Mouse (Mus musculus) liver, embryonic 11.5 days (tissue): ENCODE measurements at regions not wholly inside any gene's neighbourhood (a gene's known extent, or its start where the extent isn't known, plus 50 kb on each side); places are given as distances from the start of the nearest gene placed in this dataset.

Experiments
- ATAC-seq: fragments of 200-750 bp; cut with Nextera tagmentation; replicated peaks from 2 replicates; pipeline ENCODE4 v1.8.0; 2017; ENCODE audit warnings: moderate number of reproducible peaks, mild to moderate bottlenecking, moderate TSS enrichment, moderate library complexity; ENCODE audit not compliant: low FRiP score
- DNase-seq: peaks from one replicate; pipeline ENCODE4 v3.0.0-alpha.2; 2017; ENCODE audit warnings: low spot score
- H3K27ac ChIP-seq: fragments of 300-500 bp; sonication (generic); 2 replicates; pipeline ENCODE4 v1.5.1; 2014; ENCODE audit warnings: mild to moderate bottlenecking, low read depth, low read length, control low read depth
- H3K27me3 ChIP-seq: fragments of 300-500 bp; sonication (generic); replicated peaks from 2 replicates; pipeline ENCODE4 v1.6.1; 2014; ENCODE audit warnings: low read length, mixed read lengths; ENCODE audit not compliant: control insufficient read depth, insufficient read depth
- H3K36me3 ChIP-seq: fragments of 300-500 bp; sonication (generic); 2 replicates; pipeline ENCODE4 v1.6.1; 2014; ENCODE audit warnings: mild to moderate bottlenecking, low read length, moderate library complexity, mixed read lengths; ENCODE audit not compliant: control insufficient read depth, insufficient read depth
- H3K4me1 ChIP-seq: fragments of 300-500 bp; sonication (generic); replicated peaks from 2 replicates; pipeline ENCODE4 v1.6.1; 2014; ENCODE audit warnings: low read length, mixed read lengths; ENCODE audit not compliant: control insufficient read depth, insufficient read depth
- H3K4me2 ChIP-seq: fragments of 300-500 bp; sonication (generic); 2 replicates; pipeline ENCODE4 v1.6.1; 2014; ENCODE audit warnings: mild to moderate bottlenecking, control low read depth, moderate library complexity
- H3K4me3 ChIP-seq: fragments of 300-500 bp; sonication (generic); 2 replicates; pipeline ENCODE4 v1.5.1; 2014; ENCODE audit warnings: low read depth, low read length, control low read depth
- H3K9ac ChIP-seq: fragments of 300-500 bp; sonication (generic); 2 replicates; pipeline ENCODE4 v1.6.1; 2014; ENCODE audit warnings: low read depth, low read length, control low read depth
- H3K9me3 ChIP-seq: fragments of 300-500 bp; sonication (generic); 2 replicates; pipeline ENCODE4 v1.6.1; 2016; ENCODE audit warnings: low read length, inconsistent platforms, mixed read lengths; ENCODE audit not compliant: control insufficient read depth
- WGBS: fragments of 180-500 bp; shearing (Covaris S2); extraction: QIAGEN DNeasy Blood & Tissue Kit; methylation state at CpG from one replicate; pipeline ENCODE4 v1.1.7; 2014; 5-methylcytosine and 5-hydroxymethylcytosine counted together

GRCm38 (mm10) chr12:9165367-9165940 is 135.7 kb downstream of the Ttc32 start:
- WGBS: 76% methylated on average over 4 of the region's 4 CpGs
- H3K4me3 ChIP-seq: no peak overlapping the region
- no peaks in the 10 kb centered on the region for H3K4me1 ChIP-seq
- H3K9ac ChIP-seq: no peak overlapping the region
- no peaks in the 10 kb centered on the region for H3K9me3 ChIP-seq
- no peak overlapping the region for H3K4me2 ChIP-seq
- H3K27me3 ChIP-seq: no peaks in the 10 kb centered on the region
- no peak overlapping the region for H3K27ac ChIP-seq
- H3K36me3 ChIP-seq: no peaks in the 10 kb centered on the region
- ATAC-seq (no peak), DNase-seq (no peak)

GRCm38 (mm10) chr12:9166218-9166908 is 136.6 kb downstream of the Ttc32 start:
- no peak overlapping the region for H3K4me3 ChIP-seq
- H3K36me3 ChIP-seq: no peaks in the 10 kb centered on the region
- no peak overlapping the region for H3K4me2 ChIP-seq
- ATAC-seq (no peak; the same call in 1 of the 2 replicates), DNase-seq (peak; percentile 50)
- no peaks in the 10 kb centered on the region for H3K4me1 ChIP-seq
- H3K27ac ChIP-seq: no peak overlapping the region
- no peak overlapping the region for H3K9ac ChIP-seq
- H3K27me3 ChIP-seq: no peaks in the 10 kb centered on the region
- WGBS: 55% methylated on average over 10 of the region's 10 CpGs
- no peaks in the 10 kb centered on the region for H3K9me3 ChIP-seq

GRCm38 (mm10) chr12:9169008-9169407 is 139.2 kb downstream of the Ttc32 start:
- Histone ChIP-seq H3K4me3 (no peak overlapping the region), H3K9me3 (no peaks in the 10 kb centered on the region), H3K4me1 (no peaks in the 10 kb centered on the region), H3K27me3 (no peaks in the 10 kb centered on the region), H3K36me3 (no peaks in the 10 kb centered on the region), H3K27ac (no peak overlapping the region), H3K9ac (no peak overlapping the region), H3K4me2 (no peak overlapping the region)
- WGBS: 63% methylated on average over 3 of the region's 3 CpGs
- peak; percentile 57 for ATAC-seq
- DNase-seq: no peak

GRCm38 (mm10) chr12:9173680-9174079 is 143.9 kb downstream of the Ttc32 start:
- H3K4me3 ChIP-seq: no peak overlapping the region
- no peaks in the 10 kb centered on the region for H3K27me3 ChIP-seq
- no peaks in the 10 kb centered on the region for H3K36me3 ChIP-seq
- no peak overlapping the region for H3K4me2 ChIP-seq
- H3K9ac ChIP-seq: no peak overlapping the region
- ATAC-seq (no peak), DNase-seq (no peak)
- WGBS: 11% methylated on average over 1 of the region's 1 CpGs
- H3K4me1 ChIP-seq: no peaks in the 10 kb centered on the region
- H3K27ac ChIP-seq: no peak overlapping the region
- H3K9me3 ChIP-seq: no peaks in the 10 kb centered on the region

- Histone ChIP-seq H3K36me3 (no peaks in the 10 kb centered on the region), H3K4me3 (no peak overlapping the region), H3K4me1 (no peaks in the 10 kb centered on the region), H3K4me2 (no peak overlapping the region), H3K27ac (no peak overlapping the region), H3K9me3 (no peaks in the 10 kb centered on the region), H3K27me3 (no peaks in the 10 kb centered on the region), H3K9ac (no peak overlapping the region)
- DNase-seq: no peak
- no peak for ATAC-seq
- 60% methylated on average over 9 of the region's 9 CpGs for WGBS
Measured at GRCm38 (mm10) chr12:9174327-9174726, 144.5 kb downstream of the Ttc32 start.

GRCm38 (mm10) chr12:9176198-9176597 is 146.4 kb downstream of the Ttc32 start:
- ATAC-seq: no peak
- no peak overlapping the region for H3K4me2 ChIP-seq
- no peaks in the 10 kb centered on the region for H3K27me3 ChIP-seq
- H3K9ac ChIP-seq: no peak overlapping the region
- no peaks in the 10 kb centered on the region for H3K36me3 ChIP-seq
- H3K4me1 ChIP-seq: no peaks in the 10 kb centered on the region
- no peak overlapping the region for H3K27ac ChIP-seq
- H3K4me3 ChIP-seq: no peak overlapping the region
- no peaks in the 10 kb centered on the region for H3K9me3 ChIP-seq
- DNase-seq: no peak
- WGBS: 53% methylated on average over 2 of the region's 2 CpGs

DNA sequence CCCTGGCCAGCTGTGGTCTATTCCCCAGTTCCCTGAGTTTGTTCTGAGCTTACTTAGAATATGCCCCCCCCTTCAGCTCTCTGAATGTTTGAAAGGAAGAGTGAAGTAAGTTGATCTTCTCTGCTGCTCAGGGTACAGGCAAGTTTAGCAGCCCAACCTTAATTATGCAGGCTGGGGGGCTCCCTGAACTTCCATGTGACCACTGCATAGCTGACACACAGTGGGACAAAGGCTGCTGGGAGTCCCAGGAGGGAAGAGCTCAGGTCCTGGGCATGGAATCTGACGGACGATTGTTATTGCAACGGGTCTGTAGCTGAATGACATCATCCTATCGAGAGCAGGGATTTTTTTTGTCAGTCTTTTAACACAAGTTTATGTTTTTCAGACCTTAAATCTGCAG is 148.8 kb downstream of the Ttc32 start:
- Histone ChIP-seq H3K9ac (no peak overlapping the region), H3K4me3 (no peak overlapping the region), H3K36me3 (no peaks in the 10 kb centered on the region), H3K4me2 (no peak overlapping the region), H3K27me3 (no peaks in the 10 kb centered on the region), H3K27ac (no peak overlapping the region), H3K9me3 (no peaks in the 10 kb centered on the region), H3K4me1 (no peaks in the 10 kb centered on the region)
- no peak for DNase-seq
- 56% methylated on average over 4 of the region's 4 CpGs for WGBS
- ATAC-seq: no peak

DNA sequence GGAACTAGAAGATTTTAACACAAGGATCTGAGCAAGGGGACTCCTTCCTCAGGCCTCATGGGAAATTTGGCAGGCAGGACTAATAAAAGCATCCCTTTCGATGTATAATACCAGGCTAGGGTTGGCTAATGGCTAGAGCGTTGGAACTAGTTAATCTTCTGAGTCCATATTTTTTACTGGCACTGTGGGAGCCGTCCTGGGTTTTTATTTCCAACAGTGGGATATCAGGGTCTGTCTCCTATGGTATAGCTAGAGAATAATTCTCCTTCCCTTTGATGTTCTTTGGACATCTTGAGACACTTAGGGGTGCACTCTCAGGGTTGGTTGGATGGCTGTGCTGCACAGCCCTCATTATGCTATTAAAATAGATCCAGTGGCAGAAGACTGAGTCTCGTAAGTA is 150.9 kb downstream of the Ttc32 start:
- ATAC-seq: no peak

DNA sequence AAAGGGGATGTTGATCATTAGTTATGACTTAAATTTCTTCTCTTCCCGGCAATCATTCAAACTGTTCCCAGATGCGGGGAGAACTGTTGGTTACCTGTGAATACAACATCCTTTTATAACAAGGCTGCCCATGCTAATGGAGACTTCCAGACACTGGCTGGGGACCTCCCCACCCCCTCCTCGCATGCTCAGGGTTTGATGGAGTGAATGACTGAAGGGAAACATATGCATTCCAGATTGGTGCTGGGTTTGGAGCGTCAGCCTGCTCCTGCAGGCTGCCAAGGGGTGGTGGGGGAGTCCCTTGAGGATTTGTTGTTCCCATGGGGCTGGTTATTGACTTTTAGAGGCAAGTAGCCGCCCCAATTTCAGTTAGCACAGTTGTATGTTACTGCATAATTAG is 161.9 kb downstream of the Ttc32 start:
- Histone ChIP-seq H3K4me3 (no peak overlapping the region), H3K9me3 (no peaks in the 10 kb centered on the region), H3K27me3 (no peaks in the 10 kb centered on the region), H3K4me2 (no peak overlapping the region), H3K27ac (no peak overlapping the region), H3K4me1 (no peaks in the 10 kb centered on the region), H3K36me3 (no peaks in the 10 kb centered on the region), H3K9ac (no peak overlapping the region)
- ATAC-seq (no peak), DNase-seq (no peak)
- WGBS: 71% methylated on average over 5 of the region's 5 CpGs

More for the DNA sequence above, 150.9 kb downstream of the Ttc32 start:
- Histone ChIP-seq H3K4me3 (no peak overlapping the region), H3K4me2 (no peak overlapping the region), H3K27ac (no peak overlapping the region), H3K36me3 (no peaks in the 10 kb centered on the region), H3K27me3 (no peaks in the 10 kb centered on the region), H3K9me3 (no peaks in the 10 kb centered on the region), H3K4me1 (no peaks in the 10 kb centered on the region), H3K9ac (no peak overlapping the region)
- DNase-seq: no peak
- WGBS: 77% methylated on average over 4 of the region's 4 CpGs
